Mouse (Mus musculus): ENCODE measurements at regions not wholly inside any gene's neighbourhood (a gene's known extent, or its start where the extent isn't known, plus 50 kb on each side); places are given as distances from the start of the nearest gene placed in this dataset.

DNA sequence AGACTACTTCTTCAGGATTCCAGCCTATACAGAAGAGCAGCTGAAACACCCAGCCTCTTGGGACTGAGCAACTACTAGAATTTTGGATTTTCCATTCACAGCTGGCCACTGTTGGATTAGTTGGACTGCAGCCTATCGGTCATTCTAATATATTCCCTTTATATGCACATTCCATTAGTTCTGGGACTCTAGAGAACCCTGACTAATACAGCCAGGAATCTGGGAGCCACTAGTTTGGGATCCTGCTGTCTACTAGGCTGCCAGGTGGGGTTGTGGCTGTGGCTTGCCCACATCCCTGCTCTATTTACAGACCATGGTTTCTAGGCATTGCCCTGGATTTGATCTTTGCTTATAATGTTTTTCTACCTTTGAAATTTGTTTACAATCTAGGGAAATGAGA lies 343.3 kb upstream of the Gm21798 start:
- H3K4me3 ChIP-seq (ENCODE audit: insufficient read depth in 1 of 2, low read depth in 1 of 2, low read length in 2 of 2, poor library complexity in 1 of 2, severe bottlenecking in 1 of 2), result no peak overlapping the region
- no peak overlapping the region for H3K27ac ChIP-seq (ENCODE audit: insufficient read depth, low read depth, low read length, poor library complexity, severe bottlenecking)
- H3K4me1 ChIP-seq (ENCODE audit: control insufficient read depth in 2 of 2, insufficient read depth in 2 of 2, low read length in 2 of 2, poor library complexity in 1 of 2), result no peaks in the 10 kb centered on the region
- TF ChIP-seq MAFK (IDR thresholded peaks at IDR 0.05; ENCODE audit: insufficient read depth, low read depth, low read length) (no peak), HCFC1 (IDR thresholded peaks at IDR 0.05; ENCODE audit: borderline replicate concordance, insufficient read depth, low read length) (no peak), CHD2 (IDR thresholded peaks at IDR 0.05; ENCODE audit: low read depth, low read length) (no peak), ZNF384 (IDR thresholded peaks at IDR 0.05; ENCODE audit: low read depth, low read length) (no peak), ZC3H11A (IDR thresholded peaks at IDR 0.05; ENCODE audit: borderline replicate concordance, low read depth, low read length) (no peak)
- no peak for DNase-seq (ENCODE audit: low read depth, low spot score)
- H3K9me3 ChIP-seq (ENCODE audit: control insufficient read depth, insufficient read depth, low read depth, low read length), result no peaks in the 10 kb centered on the region
- H3K9ac ChIP-seq (ENCODE audit: insufficient read depth, low read depth, low read length, poor library complexity, severe bottlenecking), result no peak overlapping the region
- in situ Hi-C loops (cut with MboI; ENCODE audit: low sequenced_read_pairs in 2 of 2, unreplicated experiment in 2 of 2), result no loop called here
- H3K36me3 ChIP-seq (ENCODE audit: control insufficient read depth, insufficient read depth, low read length, poor library complexity, severe bottlenecking), result no peaks in the 10 kb centered on the region

DNA sequence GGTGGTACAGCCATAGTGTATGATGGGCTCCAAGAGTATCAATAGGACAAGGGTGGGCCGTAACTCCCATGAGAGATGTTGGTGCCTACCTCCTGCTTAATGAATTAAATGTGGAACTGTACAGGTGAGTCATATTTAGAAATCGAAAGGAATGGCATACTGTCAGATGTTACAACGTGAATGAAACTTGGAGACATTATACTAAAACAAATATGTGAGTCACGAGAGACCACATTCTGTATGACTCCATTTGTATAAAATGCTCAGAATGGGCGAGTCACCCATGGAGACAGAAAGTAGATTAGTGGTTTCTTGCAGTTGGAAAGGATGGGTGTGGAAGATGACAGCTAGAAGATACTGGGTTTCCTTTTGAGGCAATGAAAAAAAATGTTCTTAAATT lies 340.4 kb upstream of the Gm21798 start:
- TF ChIP-seq MAFK (IDR thresholded peaks at IDR 0.05; ENCODE audit: insufficient read depth, low read depth, low read length), result no peak
- Histone ChIP-seq H3K36me3 (ENCODE audit: control insufficient read depth, insufficient read depth, low read length, poor library complexity, severe bottlenecking) (no peaks in the 10 kb centered on the region), H3K27ac (ENCODE audit: insufficient read depth, low read depth, low read length, poor library complexity, severe bottlenecking) (no peak overlapping the region), H3K4me1 (ENCODE audit: control insufficient read depth in 2 of 2, insufficient read depth in 2 of 2, low read length in 2 of 2, poor library complexity in 1 of 2) (no peaks in the 10 kb centered on the region), H3K9me3 (ENCODE audit: control insufficient read depth, insufficient read depth, low read depth, low read length) (no peaks in the 10 kb centered on the region), H3K9ac (ENCODE audit: insufficient read depth, low read depth, low read length, poor library complexity, severe bottlenecking) (no peak overlapping the region), H3K4me3 (ENCODE audit: insufficient read depth in 1 of 2, low read depth in 1 of 2, low read length in 2 of 2, poor library complexity in 1 of 2, severe bottlenecking in 1 of 2) (no peak overlapping the region)
- no peak for DNase-seq (ENCODE audit: low read depth, low spot score)
- in situ Hi-C loops (cut with MboI; ENCODE audit: low sequenced_read_pairs in 2 of 2, unreplicated experiment in 2 of 2), result no loop called here

DNA sequence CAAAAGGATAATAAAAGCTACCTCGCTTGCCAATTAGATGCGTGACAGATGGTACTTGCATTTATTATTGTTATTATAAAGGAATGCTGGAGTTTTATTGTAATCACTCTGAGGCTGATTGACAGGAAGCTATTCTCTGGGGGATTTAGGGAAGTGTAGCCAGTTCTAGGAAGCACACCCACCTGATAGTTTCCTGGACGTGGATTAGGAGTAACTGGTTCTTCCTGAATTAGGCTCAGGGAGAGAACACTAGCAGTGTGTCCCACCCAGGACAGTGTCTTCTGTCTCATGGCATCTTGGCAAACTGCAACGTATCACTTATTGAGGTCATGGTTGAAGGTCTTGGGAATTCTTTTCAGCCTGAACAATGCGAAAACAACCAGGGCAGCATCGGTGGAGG lies 336.9 kb upstream of the Gm21798 start:
- TF ChIP-seq CHD2 (IDR thresholded peaks at IDR 0.05; ENCODE audit: low read depth, low read length) (no peak), ZNF384 (IDR thresholded peaks at IDR 0.05; ENCODE audit: low read depth, low read length) (no peak), ZC3H11A (IDR thresholded peaks at IDR 0.05; ENCODE audit: borderline replicate concordance, low read depth, low read length) (no peak), MAFK (IDR thresholded peaks at IDR 0.05; ENCODE audit: insufficient read depth, low read depth, low read length) (no peak), HCFC1 (IDR thresholded peaks at IDR 0.05; ENCODE audit: borderline replicate concordance, insufficient read depth, low read length) (no peak)
- Histone ChIP-seq H3K4me1 (ENCODE audit: control insufficient read depth in 2 of 2, insufficient read depth in 2 of 2, low read length in 2 of 2, poor library complexity in 1 of 2) (no peaks in the 10 kb centered on the region), H3K9ac (ENCODE audit: insufficient read depth, low read depth, low read length, poor library complexity, severe bottlenecking) (no peak overlapping the region), H3K36me3 (ENCODE audit: control insufficient read depth, insufficient read depth, low read length, poor library complexity, severe bottlenecking) (no peaks in the 10 kb centered on the region), H3K27ac (ENCODE audit: insufficient read depth, low read depth, low read length, poor library complexity, severe bottlenecking) (no peak overlapping the region), H3K9me3 (ENCODE audit: control insufficient read depth, insufficient read depth, low read depth, low read length) (no peaks in the 10 kb centered on the region), H3K4me3 (ENCODE audit: insufficient read depth in 1 of 2, low read depth in 1 of 2, low read length in 2 of 2, poor library complexity in 1 of 2, severe bottlenecking in 1 of 2) (no peak overlapping the region)
- no peak for DNase-seq (ENCODE audit: low read depth, low spot score)
- in situ Hi-C loops (cut with MboI; ENCODE audit: low sequenced_read_pairs in 2 of 2, unreplicated experiment in 2 of 2), result no loop called here

DNA sequence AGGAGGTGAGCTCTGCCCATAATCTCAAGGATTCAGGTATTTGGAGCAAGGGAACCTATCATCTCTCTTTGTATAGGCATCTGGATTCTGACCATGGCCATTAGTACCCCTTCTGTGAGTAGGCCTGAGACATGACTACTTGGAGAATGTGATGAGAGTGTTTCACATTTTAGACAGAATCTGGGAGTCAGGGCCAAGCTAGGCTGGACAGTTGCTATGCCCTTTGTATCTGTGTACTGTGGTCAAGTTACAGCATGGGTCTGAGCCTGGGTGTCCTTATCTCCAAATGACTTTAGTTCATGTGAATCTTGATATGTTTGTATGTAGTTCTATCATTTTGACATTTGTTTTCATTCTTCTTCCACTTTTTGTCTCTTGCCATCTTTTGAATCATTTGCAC lies 336.3 kb upstream of the Gm21798 start:
- in situ Hi-C loops (cut with MboI; ENCODE audit: low sequenced_read_pairs in 2 of 2, unreplicated experiment in 2 of 2), result no loop called here

DNA sequence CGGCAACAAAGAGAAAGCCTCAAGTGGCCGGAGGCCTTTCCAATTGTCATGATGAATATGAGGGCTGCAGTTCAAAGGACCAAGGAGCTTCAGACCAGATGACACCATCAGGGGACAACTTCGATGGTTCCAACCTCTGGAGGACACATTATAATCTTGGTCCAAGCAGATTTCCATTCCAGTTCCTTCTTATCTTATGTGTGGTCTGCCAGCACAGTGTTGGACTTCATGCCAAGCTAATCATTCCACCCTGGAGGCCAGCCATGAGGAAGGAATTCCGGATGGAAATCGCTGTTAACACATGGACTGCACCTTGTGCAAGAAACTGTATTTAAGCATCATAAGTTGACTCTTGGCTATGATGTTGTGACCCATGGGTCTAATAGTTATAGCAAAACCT lies 334.5 kb upstream of the Gm21798 start:
- no peaks in the 10 kb centered on the region for H3K9me3 ChIP-seq (ENCODE audit: control insufficient read depth, insufficient read depth, low read depth, low read length)
- in situ Hi-C loops (cut with MboI; ENCODE audit: low sequenced_read_pairs in 2 of 2, unreplicated experiment in 2 of 2), result no loop called here
- H3K4me3 ChIP-seq (ENCODE audit: insufficient read depth in 1 of 2, low read depth in 1 of 2, low read length in 2 of 2, poor library complexity in 1 of 2, severe bottlenecking in 1 of 2), result no peak overlapping the region
- H3K27ac ChIP-seq (ENCODE audit: insufficient read depth, low read depth, low read length, poor library complexity, severe bottlenecking), result no peak overlapping the region
- no peak overlapping the region for H3K9ac ChIP-seq (ENCODE audit: insufficient read depth, low read depth, low read length, poor library complexity, severe bottlenecking)
- H3K36me3 ChIP-seq (ENCODE audit: control insufficient read depth, insufficient read depth, low read length, poor library complexity, severe bottlenecking), result no peaks in the 10 kb centered on the region
- TF ChIP-seq CHD2 (IDR thresholded peaks at IDR 0.05; ENCODE audit: low read depth, low read length), result no peak
- no peak for TF ChIP-seq MAFK (IDR thresholded peaks at IDR 0.05; ENCODE audit: insufficient read depth, low read depth, low read length)
- no peak for TF ChIP-seq ZNF384 (IDR thresholded peaks at IDR 0.05; ENCODE audit: low read depth, low read length)
- no peak for TF ChIP-seq HCFC1 (IDR thresholded peaks at IDR 0.05; ENCODE audit: borderline replicate concordance, insufficient read depth, low read length)
- no peak for TF ChIP-seq ZC3H11A (IDR thresholded peaks at IDR 0.05; ENCODE audit: borderline replicate concordance, low read depth, low read length)
- DNase-seq (ENCODE audit: low read depth, low spot score), result no peak
- no peaks in the 10 kb centered on the region for H3K4me1 ChIP-seq (ENCODE audit: control insufficient read depth in 2 of 2, insufficient read depth in 2 of 2, low read length in 2 of 2, poor library complexity in 1 of 2)

More for the DNA sequence above, 336.3 kb upstream of the Gm21798 start:
- Histone ChIP-seq H3K27ac (ENCODE audit: insufficient read depth, low read depth, low read length, poor library complexity, severe bottlenecking) (no peak overlapping the region), H3K36me3 (ENCODE audit: control insufficient read depth, insufficient read depth, low read length, poor library complexity, severe bottlenecking) (no peaks in the 10 kb centered on the region), H3K4me3 (ENCODE audit: insufficient read depth in 1 of 2, low read depth in 1 of 2, low read length in 2 of 2, poor library complexity in 1 of 2, severe bottlenecking in 1 of 2) (no peak overlapping the region), H3K4me1 (ENCODE audit: control insufficient read depth in 2 of 2, insufficient read depth in 2 of 2, low read length in 2 of 2, poor library complexity in 1 of 2) (no peaks in the 10 kb centered on the region), H3K9ac (ENCODE audit: insufficient read depth, low read depth, low read length, poor library complexity, severe bottlenecking) (no peak overlapping the region), H3K9me3 (ENCODE audit: control insufficient read depth, insufficient read depth, low read depth, low read length) (no peaks in the 10 kb centered on the region)
- TF ChIP-seq HCFC1 (IDR thresholded peaks at IDR 0.05; ENCODE audit: borderline replicate concordance, insufficient read depth, low read length) (no peak), ZC3H11A (IDR thresholded peaks at IDR 0.05; ENCODE audit: borderline replicate concordance, low read depth, low read length) (no peak), MAFK (IDR thresholded peaks at IDR 0.05; ENCODE audit: insufficient read depth, low read depth, low read length) (no peak), CHD2 (IDR thresholded peaks at IDR 0.05; ENCODE audit: low read depth, low read length) (no peak), ZNF384 (IDR thresholded peaks at IDR 0.05; ENCODE audit: low read depth, low read length) (no peak)
- DNase-seq (ENCODE audit: low read depth, low spot score), result no peak
